Mouse (Mus musculus) limb, embryonic 11.5 days (tissue): ENCODE results near the gene Oaz1. TPM values are rescaled to one million over a fixed set of nuclear protein-coding genes. Genes with fewer than 3 reads are reported as not detected.
"Not testable (repeated sequence)": the region's sequence is repeated elsewhere in the genome, so short reads cannot be mapped to it uniquely, and the experiment has no call there.

ENCODE experiments used
- ATAC-seq: fragments of 200-750 bp; cut with Nextera tagmentation; 2 replicates; pipeline ENCODE4 v1.8.0; 2017; ENCODE audit warnings: low read depth; ENCODE audit not compliant: insufficient number of reproducible peaks, low FRiP score, low TSS enrichment
- DNase-seq: peaks from one replicate; pipeline ENCODE4 v3.0.0-alpha.2; 2015; ENCODE audit warnings: low spot score
- H3K27ac ChIP-seq: fragments of 300-500 bp; sonication (generic); replicated peaks from 2 replicates; pipeline ENCODE4 v1.5.1; 2014; ENCODE audit warnings: low read depth, mild to moderate bottlenecking, low read length
- H3K27me3 ChIP-seq: fragments of 300-500 bp; sonication (generic); 2 replicates; pipeline ENCODE4 v1.6.1; 2014; ENCODE audit warnings: mild to moderate bottlenecking, low read length, mixed read lengths; ENCODE audit not compliant: control insufficient read depth, insufficient read depth
- H3K36me3 ChIP-seq: fragments of 300-500 bp; sonication (generic); 2 replicates; pipeline ENCODE4 v1.6.1; 2014; ENCODE audit warnings: mild to moderate bottlenecking, low read length, moderate library complexity, mixed read lengths; ENCODE audit not compliant: control insufficient read depth, insufficient read depth
- H3K4me1 ChIP-seq: fragments of 300-500 bp; sonication (generic); 2 replicates; pipeline ENCODE4 v1.6.1; 2014; ENCODE audit warnings: low read length, mixed read lengths; ENCODE audit not compliant: control insufficient read depth, insufficient read depth
- H3K4me2 ChIP-seq: fragments of 300-500 bp; sonication (generic); 2 replicates; pipeline ENCODE4 v1.6.1; 2014; ENCODE audit warnings: low read depth, mild to moderate bottlenecking, moderate library complexity; ENCODE audit not compliant: severe bottlenecking
- H3K4me3 ChIP-seq: fragments of 300-500 bp; sonication (generic); 2 replicates; pipeline ENCODE4 v1.5.1; 2014; ENCODE audit warnings: low read depth, low read length
- H3K9ac ChIP-seq: fragments of 300-500 bp; sonication (generic); 2 replicates; pipeline ENCODE4 v1.6.1; 2014; ENCODE audit warnings: mild to moderate bottlenecking, low read length
- H3K9me3 ChIP-seq: fragments of 300-500 bp; sonication (generic); 2 replicates; pipeline ENCODE4 v1.6.1; 2016; ENCODE audit warnings: low read length; ENCODE audit not compliant: control insufficient read depth
- WGBS: fragments of 180-500 bp; shearing (Covaris S2); extraction: QIAGEN DNeasy Blood & Tissue Kit; methylation state at CpG from one replicate; pipeline ENCODE4 v1.1.7; 2014; 5-methylcytosine and 5-hydroxymethylcytosine counted together
- polyA plus RNA-seq: library from polyadenylated mRNA; unstranded; fragments of >200 nt; fragmentation: Nextera tagmentation; extraction: Ambion mirVana; gene quantifications from 2 replicates; pipeline ENCODE4 v1.2.1, GENCODE M21; 2014

The Oaz1 gene
- polyA plus RNA-seq, 1 experiment from 2014 or later, result 2,108 TPM

DNA sequence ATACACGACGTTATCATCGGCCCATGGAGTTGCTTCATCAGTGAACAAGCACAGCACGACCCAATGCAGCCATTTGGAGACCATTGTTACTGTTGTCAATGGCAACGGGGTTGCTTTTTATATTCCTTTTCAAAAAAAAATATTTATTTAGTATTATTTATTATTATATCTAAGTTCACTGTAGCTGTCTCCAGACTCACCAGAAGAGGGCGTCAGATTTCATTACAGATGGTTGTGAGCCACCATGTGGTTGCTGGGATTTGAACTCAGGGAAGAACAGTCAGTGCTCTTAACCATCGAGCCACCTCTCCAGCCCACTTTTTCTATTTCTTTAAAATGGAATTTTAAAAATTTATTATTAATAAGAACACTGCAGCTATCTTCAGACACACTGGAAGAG is 11.7 kb upstream of the Oaz1 start:
- WGBS, result 66% methylated on average over 7 of the region's 7 CpGs
- Histone ChIP-seq H3K9ac (no peak overlapping the region), H3K4me3 (no peak overlapping the region), H3K36me3 (no peaks in the 10 kb centered on the region), H3K4me2 (no peak overlapping the region), H3K27me3 (0 out of 2 replicates have a peak, but pooled peaks cover 2% of the 10 kb centered on the region), H3K9me3 (no peaks in the 10 kb centered on the region), H3K4me1 (peaks cover 2% of the 10 kb centered on the region; the same call in 1 of the 2 replicates), H3K27ac (no peak overlapping the region)
- no peak for DNase-seq
- ATAC-seq, result no peak

DNA sequence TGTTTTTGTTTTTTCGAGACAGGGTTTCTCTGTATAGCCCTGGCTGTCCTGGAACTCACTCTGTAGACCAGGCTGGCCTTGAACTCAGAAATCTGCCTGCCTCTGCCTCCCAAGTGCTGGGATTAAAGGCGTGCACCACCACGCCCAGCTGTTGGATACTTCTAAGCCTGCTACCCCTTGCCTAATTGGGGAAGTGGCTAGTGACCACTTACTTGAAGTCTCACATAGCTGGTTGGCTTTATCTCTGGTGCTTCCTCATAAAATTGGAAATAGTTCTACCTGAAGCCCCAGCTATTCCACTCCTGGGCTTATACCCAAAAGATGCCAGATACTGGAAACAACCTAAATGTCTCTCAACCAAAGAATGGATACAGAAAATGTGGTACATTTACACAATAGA is 10.2 kb upstream of the Oaz1 start:
- not testable (repeated sequence) for H3K36me3 ChIP-seq, H3K27me3 ChIP-seq, H3K4me2 ChIP-seq, H3K9ac ChIP-seq, ATAC-seq, H3K4me3 ChIP-seq, DNase-seq, H3K9me3 ChIP-seq, H3K4me1 ChIP-seq, H3K27ac ChIP-seq
- WGBS, result 75% methylated on average over 3 of the region's 3 CpGs

DNA sequence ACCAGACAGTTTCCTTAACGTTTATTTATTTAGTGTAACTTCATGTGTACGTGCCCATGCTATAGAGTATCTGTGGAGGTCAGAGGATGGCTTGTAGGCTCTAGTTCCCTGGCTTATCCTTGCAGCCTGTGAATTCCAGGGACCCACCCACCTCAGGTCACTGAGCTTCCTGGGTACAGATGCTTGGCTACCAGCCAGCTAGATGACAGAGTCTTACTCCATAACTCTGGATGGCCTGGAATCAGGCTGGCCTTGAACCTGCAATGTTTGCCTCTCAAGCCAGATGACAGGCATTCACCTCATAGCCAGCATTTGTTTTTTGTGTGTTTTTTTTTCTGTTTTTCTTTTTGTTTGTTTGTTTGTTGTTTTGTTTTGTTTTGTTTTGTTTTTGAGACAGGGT is 9.3 kb upstream of the Oaz1 start:
- no peaks in the 10 kb centered on the region for H3K4me1 ChIP-seq
- no peaks in the 10 kb centered on the region for H3K36me3 ChIP-seq
- 65% methylated on average over 2 of the region's 2 CpGs for WGBS
- H3K27ac ChIP-seq, result no peak overlapping the region
- H3K9ac ChIP-seq, result no peak overlapping the region
- H3K4me3 ChIP-seq, result no peak overlapping the region
- H3K4me2 ChIP-seq, result no peak overlapping the region
- DNase-seq (no peak), ATAC-seq (no peak)
- H3K9me3 ChIP-seq, result no peaks in the 10 kb centered on the region
- no peaks in the 10 kb centered on the region for H3K27me3 ChIP-seq

DNA sequence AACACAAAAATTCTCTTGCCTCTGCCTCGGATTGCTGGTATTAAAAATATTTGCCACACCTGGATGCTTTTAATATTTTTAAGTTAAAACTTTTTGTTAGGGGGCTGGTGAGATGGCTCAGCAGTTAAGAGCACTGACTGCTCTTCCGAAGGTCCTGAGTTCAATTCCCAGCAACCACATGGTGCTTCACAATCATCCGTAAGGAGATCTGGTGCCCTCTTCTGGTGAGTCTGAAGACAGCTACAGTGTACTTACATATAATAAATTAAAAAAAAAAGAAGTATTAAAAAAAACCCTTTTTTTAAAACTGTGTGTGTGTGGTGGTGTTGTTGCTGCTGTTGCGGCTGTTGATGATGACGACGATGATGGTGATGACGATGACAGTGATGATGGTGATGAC is 8.5 kb upstream of the Oaz1 start:
- not testable (repeated sequence) for H3K9ac ChIP-seq, ATAC-seq, H3K4me2 ChIP-seq, H3K9me3 ChIP-seq, H3K4me3 ChIP-seq, H3K36me3 ChIP-seq, H3K27ac ChIP-seq, DNase-seq, H3K27me3 ChIP-seq, H3K4me1 ChIP-seq
- 86% methylated on average over 7 of the region's 7 CpGs for WGBS

DNA sequence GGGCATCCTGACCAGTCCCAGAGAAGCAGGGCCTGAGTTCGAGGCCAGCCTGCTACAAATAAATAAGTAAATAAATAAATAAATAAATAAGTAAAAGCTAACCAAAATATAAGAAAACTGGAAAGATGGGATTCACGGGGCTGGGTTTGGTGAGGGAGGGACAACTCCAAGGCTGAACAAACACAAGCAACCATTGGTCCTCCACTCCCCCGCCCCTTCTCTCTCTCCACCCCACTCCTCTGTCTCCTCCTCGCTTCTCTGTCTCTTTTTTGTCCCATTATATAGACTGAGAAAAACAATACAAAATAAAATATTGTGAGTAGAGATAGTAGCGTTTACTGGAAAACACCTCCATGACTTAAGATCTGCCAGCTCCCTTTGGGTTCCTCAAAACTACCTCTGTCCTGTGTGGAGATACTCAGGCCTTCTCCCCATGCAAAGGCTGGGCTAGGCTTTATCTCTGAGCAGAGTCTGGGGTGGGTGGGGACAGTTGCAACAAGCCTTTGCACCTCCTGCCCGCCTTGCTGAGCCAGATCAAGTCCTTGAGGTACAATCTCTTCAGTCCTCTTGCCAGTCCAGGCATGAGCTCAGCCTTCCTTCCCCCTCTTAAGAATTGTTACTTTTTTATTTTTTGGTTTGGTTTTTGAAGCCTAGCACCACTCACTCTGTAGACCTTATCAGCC is 7.7 kb upstream of the Oaz1 start:
- 59% methylated on average over 6 of the region's 6 CpGs for WGBS
- H3K9me3 ChIP-seq, result no peaks in the 10 kb centered on the region
- H3K27me3 ChIP-seq, result no peaks in the 10 kb centered on the region
- no peak overlapping the region for H3K4me2 ChIP-seq
- H3K4me3 ChIP-seq, result no peak overlapping the region
- 0 out of 2 replicates have a peak overlapping the region, but pooled peaks have one; percentile 12 for H3K9ac ChIP-seq
- DNase-seq (no peak), ATAC-seq (no peak)
- H3K4me1 ChIP-seq, result no peaks in the 10 kb centered on the region
- no peak overlapping the region for H3K27ac ChIP-seq
- H3K36me3 ChIP-seq, result no peaks in the 10 kb centered on the region

DNA sequence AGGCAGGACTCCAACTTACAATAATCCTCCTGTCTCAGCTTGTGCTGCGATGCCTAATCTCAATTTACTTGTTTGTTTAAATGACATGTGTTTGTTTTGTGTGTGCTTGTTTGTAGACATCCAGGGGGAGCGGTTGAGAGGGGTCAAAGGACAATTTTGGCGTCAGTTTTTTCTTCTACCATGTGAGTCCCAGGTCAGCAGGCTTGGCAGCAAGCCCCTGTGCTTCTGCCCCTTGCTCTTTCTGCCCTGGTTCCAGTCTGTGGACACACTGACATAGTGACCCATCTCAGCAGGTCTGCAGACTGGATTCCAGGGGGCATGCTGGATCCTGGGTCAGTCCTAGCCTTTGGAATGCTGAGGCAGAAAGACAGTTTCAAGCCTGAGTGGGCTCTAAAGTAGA is 7.0 kb upstream of the Oaz1 start:
- 56% methylated on average over 3 of the region's 3 CpGs for WGBS

DNA sequence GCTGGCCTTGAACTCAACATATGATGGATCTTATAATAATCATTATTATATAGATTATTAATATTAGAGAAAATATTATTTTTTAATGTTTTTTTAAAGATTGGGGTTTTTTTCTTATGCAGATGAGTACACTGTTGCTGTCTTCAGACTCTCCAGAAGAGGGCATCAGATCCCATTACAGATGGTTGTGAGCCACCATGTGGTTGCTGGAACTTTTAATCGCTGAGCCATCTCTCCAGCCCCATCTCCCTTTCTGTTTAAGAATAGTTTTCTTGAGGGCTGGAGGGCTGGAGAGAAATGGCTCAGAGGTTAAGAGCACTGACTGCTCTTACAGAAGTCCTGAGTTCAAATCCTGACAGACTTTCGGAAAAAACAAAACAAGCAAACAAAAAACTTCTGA is 4.5 kb upstream of the Oaz1 start:
- Histone ChIP-seq H3K27me3 (no peaks in the 10 kb centered on the region), H3K36me3 (no peaks in the 10 kb centered on the region), H3K9ac (no peak overlapping the region), H3K4me1 (no peaks in the 10 kb centered on the region), H3K9me3 (no peaks in the 10 kb centered on the region), H3K27ac (no peak overlapping the region), H3K4me3 (no peak overlapping the region), H3K4me2 (no peak overlapping the region)
- ATAC-seq, result no peak
- WGBS, result 44% methylated on average over 2 of the region's 2 CpGs
- DNase-seq, result no peak

More for the DNA sequence above, 7.0 kb upstream of the Oaz1 start:
- Histone ChIP-seq H3K9me3 (no peaks in the 10 kb centered on the region), H3K36me3 (no peaks in the 10 kb centered on the region), H3K27ac (no peak overlapping the region), H3K27me3 (no peaks in the 10 kb centered on the region), H3K4me1 (no peaks in the 10 kb centered on the region), H3K4me2 (no peak overlapping the region), H3K9ac (no peak overlapping the region), H3K4me3 (no peak overlapping the region)
- ATAC-seq, result no peak
- no peak for DNase-seq

DNA sequence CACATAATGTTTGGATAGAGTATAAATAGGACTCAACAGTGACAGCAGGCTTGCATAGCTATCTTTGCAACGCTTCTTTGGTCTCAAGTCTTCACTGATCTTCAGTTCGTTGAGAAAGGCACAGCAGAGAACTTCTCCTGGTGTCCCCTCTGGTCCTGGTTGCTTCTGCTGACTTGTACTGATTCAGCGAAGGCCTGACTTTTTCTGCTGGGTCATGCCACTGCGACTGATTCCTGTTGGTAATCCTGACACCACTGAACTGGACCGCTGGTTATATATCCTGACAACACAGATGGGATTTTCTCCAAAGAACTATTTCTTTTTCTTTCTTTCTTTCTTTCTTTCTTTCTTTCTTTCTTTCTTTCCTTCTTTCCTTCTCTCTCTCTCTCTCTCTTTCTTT is 3.9 kb upstream of the Oaz1 start:
- ATAC-seq (no peak), DNase-seq (no peak)
- Histone ChIP-seq H3K27me3 (no peaks in the 10 kb centered on the region), H3K9me3 (no peaks in the 10 kb centered on the region), H3K36me3 (no peaks in the 10 kb centered on the region), H3K9ac (no peak overlapping the region), H3K4me3 (no peak overlapping the region), H3K27ac (no peak overlapping the region), H3K4me1 (peaks cover 2% of the 10 kb centered on the region), H3K4me2 (no peak overlapping the region)
- 90% methylated on average over 5 of the region's 5 CpGs for WGBS

DNA sequence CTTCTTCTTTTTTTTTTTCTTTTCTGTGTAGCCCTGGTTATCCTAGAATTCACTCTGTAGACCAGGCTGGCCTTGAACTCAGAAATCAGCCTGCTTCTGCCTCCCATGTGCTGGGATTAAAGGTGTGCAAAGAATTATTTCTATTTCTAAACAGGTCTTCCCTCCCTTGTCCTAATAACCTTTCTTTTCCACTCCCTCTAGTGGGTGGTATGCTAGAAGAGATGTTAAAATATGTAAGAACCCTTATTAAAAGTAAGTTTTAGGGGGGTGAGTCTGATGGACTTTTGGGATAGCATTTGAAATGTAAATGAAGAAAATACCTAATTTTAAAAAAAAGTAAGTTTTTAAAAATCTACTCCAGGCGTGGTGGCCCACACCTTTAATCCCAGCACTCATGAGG is 3.1 kb upstream of the Oaz1 start:
- Histone ChIP-seq H3K9me3 (no peaks in the 10 kb centered on the region), H3K27me3 (no peaks in the 10 kb centered on the region), H3K4me2 (no peak overlapping the region), H3K9ac (no peak overlapping the region), H3K36me3 (no peaks in the 10 kb centered on the region), H3K4me3 (no peak overlapping the region), H3K27ac (no peak overlapping the region), H3K4me1 (peaks cover 7% of the 10 kb centered on the region)
- WGBS, result 87% methylated on average over 1 of the region's 1 CpGs
- no peak for ATAC-seq
- DNase-seq, result no peak
